12 mouse cellular contexts compared by ENCODE assay signal in genomic region chr14:27379404-27379803, GRCm38 (mm10). TPM values are rescaled to one million over a fixed set of nuclear protein-coding genes. Genes with fewer than 3 reads are reported as not detected.
DNase-seq lines count a peak whose midpoint lies in the region; ATAC-seq and TF ChIP-seq lines count a peak whose summit lies in the region.
"Had no signal": no experiment of that assay in that cellular context is flagged by ENCODE, and none has a peak within 500 bp of the region (broad histone marks: within the 10 kb centered on the region; RNA-seq: fewer than 3 reads in every experiment).

No protein-coding gene starts in this region.

- H3K4me1 ChIP-seq in kidney, embryonic 14.5 days (ENCODE audit: control insufficient read depth, insufficient read depth, low read length), result no peaks in the 10 kb centered on the region
- H3K4me1 ChIP-seq in forebrain, embryonic 11.5 days (replicated peaks; ENCODE audit: control insufficient read depth, insufficient read depth, low read length), result no peaks in the 10 kb centered on the region
- no peaks in the 10 kb centered on the region for H3K4me1 ChIP-seq in hindbrain, embryonic 12.5 days
- H3K4me1 ChIP-seq in cerebellum, adult 2 months (ENCODE audit: control insufficient read depth, insufficient read depth, low read length), result peaks cover 16% of the 10 kb centered on the region
- H3K4me1 ChIP-seq: embryonic facial prominence, embryonic 13.5 days had no signal

- H3K9ac ChIP-seq in kidney, embryonic 14.5 days (ENCODE audit: low read depth, low read length), result no peak overlapping the region
- H3K9ac ChIP-seq in forebrain, embryonic 11.5 days (ENCODE audit: low read length), result no peak overlapping the region
- H3K9ac ChIP-seq in hindbrain, embryonic 12.5 days, result no peak overlapping the region
- H3K9ac ChIP-seq: embryonic facial prominence, embryonic 13.5 days; lung, embryonic 14.5 days had no signal

- no peaks in the 10 kb centered on the region for H3K27me3 ChIP-seq in kidney, embryonic 14.5 days (ENCODE audit: control insufficient read depth, insufficient read depth, low read length)
- H3K27me3 ChIP-seq in forebrain, embryonic 11.5 days (ENCODE audit: control insufficient read depth, insufficient read depth, low read length), result no peaks in the 10 kb centered on the region
- no peaks in the 10 kb centered on the region for H3K27me3 ChIP-seq in hindbrain, embryonic 12.5 days
- H3K27me3 ChIP-seq in cerebellum, adult 2 months (ENCODE audit: control insufficient read depth, insufficient read depth, low read length), result no peaks in the 10 kb centered on the region
- H3K27me3 ChIP-seq: embryonic facial prominence, embryonic 13.5 days had no signal

- no peak for TF ChIP-seq POLR2A in cerebellum, adult 2 months (IDR thresholded peaks at IDR 0.05; ENCODE audit: borderline replicate concordance, insufficient read depth, low read length)

- no peak for ATAC-seq in kidney, embryonic 14.5 days (ENCODE audit: low FRiP score, low TSS enrichment)
- ATAC-seq in neutrophil, adult 5-6 weeks (ENCODE audit: extremely low read depth, insufficient number of reproducible peaks, low FRiP score, poor library complexity, severe bottlenecking), result peak; percentile 57
- no peak for ATAC-seq in forebrain, embryonic 11.5 days (replicated peaks; ENCODE audit: low FRiP score)
- ATAC-seq in hindbrain, embryonic 12.5 days (ENCODE audit: low FRiP score), result no peak

- H3K4me2 ChIP-seq in kidney, embryonic 14.5 days (replicated peaks; ENCODE audit: low read depth, low read length), result no peak overlapping the region
- no peak overlapping the region for H3K4me2 ChIP-seq in forebrain, embryonic 11.5 days (ENCODE audit: low read depth, low read length, severe bottlenecking)
- H3K4me2 ChIP-seq in hindbrain, embryonic 12.5 days (replicated peaks), result no peak overlapping the region
- H3K4me2 ChIP-seq: embryonic facial prominence, embryonic 13.5 days; lung, embryonic 14.5 days had no signal

- no peak overlapping the region for H3K27ac ChIP-seq in kidney, embryonic 14.5 days (ENCODE audit: low read depth, low read length)
- H3K27ac ChIP-seq in forebrain, embryonic 11.5 days (ENCODE audit: low read depth, low read length), result no peak overlapping the region
- no peak overlapping the region for H3K27ac ChIP-seq in hindbrain, embryonic 12.5 days
- no peak overlapping the region for H3K27ac ChIP-seq in cerebellum, adult 2 months (ENCODE audit: insufficient read depth, low read length)
- H3K27ac ChIP-seq: embryonic facial prominence, embryonic 13.5 days had no signal

- no peak overlapping the region for H3K4me3 ChIP-seq in kidney, embryonic 14.5 days (ENCODE audit: low read length)
- no peak overlapping the region for H3K4me3 ChIP-seq in forebrain, embryonic 11.5 days (ENCODE audit: low read depth, low read length)
- no peak overlapping the region for H3K4me3 ChIP-seq in hindbrain, embryonic 12.5 days
- H3K4me3 ChIP-seq in cerebellum, adult 2 months (replicated peaks; ENCODE audit: insufficient read depth, low read depth, low read length), result no peak overlapping the region
- H3K4me3 ChIP-seq: embryonic facial prominence, embryonic 13.5 days had no signal

- TF ChIP-seq CTCF in cerebellum, adult 2 months (IDR thresholded peaks at IDR 0.05; ENCODE audit: borderline replicate concordance, insufficient read depth, low read depth, low read length), result no peak

- H3K9me3 ChIP-seq in kidney, embryonic 14.5 days (ENCODE audit: control insufficient read depth, low read length), result no peaks in the 10 kb centered on the region
- no peaks in the 10 kb centered on the region for H3K9me3 ChIP-seq in forebrain, embryonic 11.5 days (ENCODE audit: control insufficient read depth, low read length)
- no peaks in the 10 kb centered on the region for H3K9me3 ChIP-seq in hindbrain, embryonic 12.5 days (replicated peaks)
- H3K9me3 ChIP-seq: embryonic facial prominence, embryonic 13.5 days had no signal

- DNase-seq in kidney, adult 11 months, result peak; percentile 33
- DNase-seq in kidney, adult 18-20 months, result peak; percentile 42
- DNase-seq in lung, adult 18-20 months, result peak; percentile 54 to 64
- no peak for DNase-seq in forebrain, embryonic 11.5 days (ENCODE audit: low spot score)
- no peak for DNase-seq in cerebellum, adult 2 months
- DNase-seq: adrenal gland, postnatal 25 days; gastrocnemius, postnatal 36 days; lung, embryonic 14.5 days had no signal

- 77% methylated on average over 12 of the region's 12 CpGs for WGBS in kidney, embryonic 14.5 days
- 86% methylated on average over 12 of the region's 12 CpGs for WGBS in forebrain, embryonic 11.5 days
- WGBS in hindbrain, embryonic 12.5 days, result 82% methylated on average over 12 of the region's 12 CpGs
- WGBS in cerebellum, adult 2 months, result 71% methylated on average over 12 of the region's 12 CpGs

- H3K36me3 ChIP-seq in kidney, embryonic 14.5 days (ENCODE audit: control insufficient read depth, insufficient read depth, low read length), result no peaks in the 10 kb centered on the region
- H3K36me3 ChIP-seq in forebrain, embryonic 11.5 days (ENCODE audit: control insufficient read depth, insufficient read depth, low read length), result no peaks in the 10 kb centered on the region
- H3K36me3 ChIP-seq in hindbrain, embryonic 12.5 days, result no peaks in the 10 kb centered on the region
- H3K36me3 ChIP-seq: embryonic facial prominence, embryonic 13.5 days had no signal

RNA-seq across cellular contexts. Expression of gene Fam208a, which starts 49.2 kb away (rescaled TPM):
- polyA plus RNA-seq in kidney, embryonic 14.5 days (2014; fragmentation: Nextera tagmentation; extraction: Ambion mirVana), result 12.8 and 18.6 TPM in 2 replicates
- total RNA-seq in neutrophil, adult 5-6 weeks (2017), result 89.9 and 91.2 TPM in 2 replicates
- polyA plus RNA-seq in forebrain, embryonic 11.5 days (2014; fragmentation: Nextera tagmentation; extraction: Ambion mirVana), result 13.5 and 17.4 TPM in 2 replicates
- polyA plus RNA-seq in hindbrain, embryonic 12.5 days (2016; fragmentation: Nextera tagmentation; extraction: Ambion mirVana), result 22.7 and 24.0 TPM in 2 replicates
- 30.4 and 30.7 TPM in 2 replicates for polyA plus RNA-seq in cerebellum, adult 2 months (2012; rRNA removed)

Comparison
In these comparisons a context has a peak if more than half of its experiments do, and no peak if none do; other contexts are left out.
1. DNase-seq: peak in kidney, adult 11 months (single experiment), kidney, adult 18-20 months (single experiment) and lung, adult 18-20 months (2 of 2); none in forebrain, embryonic 11.5 days (single experiment) and cerebellum, adult 2 months (0 of 2).